In genomic region chr1:23321331-23321851, GRCm38 (mm10) we compare ENCODE assay signal across 8 mouse cellular contexts.
DNase-seq lines count a peak whose midpoint lies in the region; ATAC-seq and TF ChIP-seq lines count a peak whose summit lies in the region.

No protein-coding gene starts in this region.

- TF ChIP-seq EP300 in heart, adult 2 months (IDR thresholded peaks at IDR 0.05; ENCODE audit: insufficient read depth, low read depth, low read length), result no peak

- H3K4me1 ChIP-seq in forebrain, embryonic 10.5 days, result peaks cover 10% of the 10 kb centered on the region
- H3K4me1 ChIP-seq in forebrain, embryonic 11.5 days (replicated peaks; ENCODE audit: control insufficient read depth, insufficient read depth, low read length), result no peaks in the 10 kb centered on the region
- peaks cover 2% of the 10 kb centered on the region for H3K4me1 ChIP-seq in heart, adult 2 months (ENCODE audit: control insufficient read depth, insufficient read depth, low read length)
- 0 out of 2 replicates have a peak, but pooled peaks cover 2% of the 10 kb centered on the region for H3K4me1 ChIP-seq in midbrain, embryonic 11.5 days (ENCODE audit: control insufficient read depth, insufficient read depth, low read length)

- H3K36me3 ChIP-seq in forebrain, embryonic 10.5 days (replicated peaks), result no peaks in the 10 kb centered on the region
- H3K36me3 ChIP-seq in forebrain, embryonic 11.5 days (ENCODE audit: control insufficient read depth, insufficient read depth, low read length), result no peaks in the 10 kb centered on the region
- no peaks in the 10 kb centered on the region for H3K36me3 ChIP-seq in heart, adult 2 months (ENCODE audit: control insufficient read depth, insufficient read depth, low read length)
- H3K36me3 ChIP-seq in midbrain, embryonic 11.5 days (ENCODE audit: control insufficient read depth, insufficient read depth, low read length), result no peaks in the 10 kb centered on the region

- intact Hi-C loops in heart, adult 2 months (cut with DNase I), result loop anchor here (5.0 kb wide), 1 partner anchor 64 kb away; no protein-coding TSS in a partner anchor

- no peak for TF ChIP-seq CTCF in brain, embryonic 14.5 days (IDR thresholded peaks at IDR 0.05; ENCODE audit: borderline replicate concordance, extremely low read depth, insufficient read depth, insufficient read length)
- TF ChIP-seq CTCF in heart, adult 2 months (IDR thresholded peaks at IDR 0.05), result no peak

- 68% methylated on average over 10 of the region's 10 CpGs for WGBS in forebrain, embryonic 10.5 days
- WGBS in forebrain, embryonic 11.5 days, result 50% methylated on average over 10 of the region's 10 CpGs
- 8% methylated on average over 10 of the region's 10 CpGs for WGBS in heart, adult 2 months
- WGBS in midbrain, embryonic 11.5 days, result 30% methylated on average over 10 of the region's 10 CpGs

- H3K4me3 ChIP-seq in forebrain, embryonic 10.5 days, result no peak overlapping the region
- no peak overlapping the region for H3K4me3 ChIP-seq in forebrain, embryonic 11.5 days (ENCODE audit: low read depth, low read length)
- H3K4me3 ChIP-seq in heart, adult 2 months, result peak overlapping the region; percentile 43
- no peak overlapping the region for H3K4me3 ChIP-seq in midbrain, embryonic 11.5 days (ENCODE audit: low read depth, low read length)

- no peak for TF ChIP-seq POLR2A in brain, embryonic 14.5 days (IDR thresholded peaks at IDR 0.05; ENCODE audit: borderline replicate concordance, extremely low read depth, insufficient read depth, insufficient read length, poor library complexity, severe bottlenecking)
- no peak for TF ChIP-seq POLR2A in heart, adult 2 months (IDR thresholded peaks at IDR 0.05; ENCODE audit: insufficient read depth, low read depth, low read length)

- no peak for DNase-seq in forebrain, embryonic 10.5 days (ENCODE audit: extremely low spot score, low spot score)
- DNase-seq in forebrain, embryonic 11.5 days (ENCODE audit: low spot score), result no peak
- peak; percentile 80 for DNase-seq in brain, embryonic 14.5 days (ENCODE audit: low read depth)
- DNase-seq in heart, adult 2 months, result peak; percentile 41 to 43
- DNase-seq in kidney, adult 8-10 months, result peak; percentile 11 to 12
- DNase-seq in midbrain, embryonic 11.5 days (ENCODE audit: low spot score, missing footprints), result peak; percentile 88
- DNase-seq in right cerebral cortex, postnatal 4 days, result no peak
- DNase-seq in right cerebral cortex, postnatal 25 days, result no peak

- H3K4me2 ChIP-seq in forebrain, embryonic 11.5 days (ENCODE audit: low read depth, low read length, severe bottlenecking), result no peak overlapping the region
- H3K4me2 ChIP-seq in midbrain, embryonic 11.5 days, result peak overlapping the region; percentile 8; the same call in 1 of the 2 replicates

- H3K27me3 ChIP-seq in forebrain, embryonic 10.5 days (ENCODE audit: poor library complexity, severe bottlenecking), result no peaks in the 10 kb centered on the region
- H3K27me3 ChIP-seq in forebrain, embryonic 11.5 days (ENCODE audit: control insufficient read depth, insufficient read depth, low read length), result no peaks in the 10 kb centered on the region
- no peaks in the 10 kb centered on the region for H3K27me3 ChIP-seq in heart, adult 2 months (ENCODE audit: control insufficient read depth, insufficient read depth, low read length)
- no peaks in the 10 kb centered on the region for H3K27me3 ChIP-seq in midbrain, embryonic 11.5 days (ENCODE audit: control insufficient read depth, insufficient read depth, low read length)

- H3K9ac ChIP-seq in forebrain, embryonic 11.5 days (ENCODE audit: low read length), result no peak overlapping the region
- peak overlapping the region; percentile 8 for H3K9ac ChIP-seq in heart, adult 2 months (ENCODE audit: low read depth, low read length)
- no peak overlapping the region for H3K9ac ChIP-seq in midbrain, embryonic 11.5 days (ENCODE audit: low read length)

- no peaks in the 10 kb centered on the region for H3K79me2 ChIP-seq in heart, adult 2 months (replicated peaks; ENCODE audit: control insufficient read depth, insufficient read depth, low read length)

- 0 out of 2 replicates have a peak overlapping the region, but pooled peaks have one; percentile 44 for H3K27ac ChIP-seq in forebrain, embryonic 10.5 days
- no peak overlapping the region for H3K27ac ChIP-seq in forebrain, embryonic 11.5 days (ENCODE audit: low read depth, low read length)
- H3K27ac ChIP-seq in heart, adult 2 months, result peak overlapping the region; percentile 59
- H3K27ac ChIP-seq in midbrain, embryonic 11.5 days (ENCODE audit: low read depth, low read length), result no peak overlapping the region

- no peaks in the 10 kb centered on the region for H3K9me3 ChIP-seq in forebrain, embryonic 10.5 days
- no peaks in the 10 kb centered on the region for H3K9me3 ChIP-seq in forebrain, embryonic 11.5 days (ENCODE audit: control insufficient read depth, low read length)
- H3K9me3 ChIP-seq in midbrain, embryonic 11.5 days (ENCODE audit: control insufficient read depth, low read length), result no peaks in the 10 kb centered on the region

- ATAC-seq in forebrain, embryonic 11.5 days (replicated peaks; ENCODE audit: low FRiP score), result no peak
- ATAC-seq in midbrain, embryonic 11.5 days (ENCODE audit: low FRiP score), result peak; percentile 71

Comparison
In these comparisons a context has a peak if more than half of its experiments do, and no peak if none do; other contexts are left out.
1. H3K27ac ChIP-seq: peak in forebrain, embryonic 10.5 days (single experiment) and heart, adult 2 months (single experiment); none in forebrain, embryonic 11.5 days (single experiment) and midbrain, embryonic 11.5 days (single experiment).
2. DNase-seq: peak in brain, embryonic 14.5 days (single experiment), heart, adult 2 months (2 of 2), kidney, adult 8-10 months (2 of 2) and midbrain, embryonic 11.5 days (single experiment); none in forebrain, embryonic 10.5 days (single experiment), forebrain, embryonic 11.5 days (single experiment), right cerebral cortex, postnatal 4 days (single experiment) and right cerebral cortex, postnatal 25 days (single experiment).